Mouse (Mus musculus): ENCODE results near the gene Gm5478. TPM values are rescaled to one million over a fixed set of nuclear protein-coding genes. Genes with fewer than 3 reads are reported as not detected.

The Gm5478 gene
- polyA plus RNA-seq (2015; fragmentation: Illumina TruSeq; extraction: RNeasy Lipid Tissue Mini Kit (QIAGEN cat#74804); ENCODE audit: low read depth, low replicate concordance) = not detected

DNA sequence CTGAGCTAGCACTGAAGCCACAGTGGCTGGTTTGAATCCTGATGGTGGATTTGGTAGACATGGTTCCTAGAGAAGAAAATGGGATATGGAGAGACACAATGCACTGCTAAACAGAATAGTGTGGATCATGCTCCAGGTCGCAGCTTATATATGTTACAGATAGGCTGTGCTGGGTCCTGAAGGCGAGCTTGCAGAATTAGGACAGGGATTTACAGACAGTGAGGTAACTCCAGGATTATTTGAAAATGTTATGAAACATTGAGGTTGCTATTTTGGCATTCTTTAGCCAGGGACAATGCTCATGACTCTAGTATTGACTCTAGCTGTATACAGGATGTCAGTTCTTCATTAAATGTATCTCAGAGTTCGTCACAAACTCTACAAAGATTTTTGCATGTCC, at the start of gene Gm5478:
Gene Gm5478, minus strand, starts transcription at position 101 of the 400 bp plus-strand sequence.

DNA sequence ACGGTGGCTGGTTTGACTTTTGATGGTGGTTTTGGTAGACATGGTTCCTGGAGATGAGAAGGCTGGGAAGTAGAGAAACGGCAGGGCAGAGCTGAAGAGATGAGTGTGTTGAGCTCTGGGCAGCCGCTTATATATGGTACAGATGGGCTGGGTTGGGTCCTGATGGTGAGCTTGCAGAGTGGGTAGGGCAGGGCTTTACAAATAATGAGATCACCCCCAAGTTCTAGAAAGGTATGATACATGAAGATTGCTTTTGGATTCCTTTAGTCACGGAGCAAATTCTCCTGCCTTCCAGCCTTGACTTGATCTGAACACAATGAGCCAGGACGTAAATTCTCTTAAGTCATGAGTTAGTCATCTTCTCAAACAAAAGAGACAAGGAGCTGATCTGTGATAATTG, 47.0 kb upstream of the Gm5478 start, which contains the start of gene Krt6a:
Gene Krt6a, minus strand, starts transcription at position 101 of the 400 bp plus-strand sequence.

DNA sequence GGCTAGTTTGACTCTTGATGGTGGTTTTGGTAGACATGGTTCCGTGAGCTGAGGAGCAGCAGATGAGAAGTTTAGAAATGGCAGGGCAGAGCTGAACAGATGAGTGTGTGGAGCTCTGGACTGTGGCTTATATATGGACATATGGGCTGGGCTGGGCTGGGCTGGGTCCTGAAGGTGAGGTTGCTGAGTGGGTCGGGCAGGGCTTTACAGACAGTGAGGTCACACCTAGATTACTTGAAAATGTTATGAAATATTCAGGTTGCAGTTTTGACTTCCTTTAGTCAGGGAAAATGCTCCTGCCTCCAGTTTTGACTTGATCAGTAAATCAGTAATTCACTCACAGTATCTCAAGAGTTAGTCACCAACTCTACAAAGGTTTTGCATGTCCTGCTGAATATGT, 33.0 kb upstream of the Gm5478 start, which contains the start of gene Krt6b:
Gene Krt6b, minus strand, starts transcription at position 101 of the 400 bp plus-strand sequence.

DNA sequence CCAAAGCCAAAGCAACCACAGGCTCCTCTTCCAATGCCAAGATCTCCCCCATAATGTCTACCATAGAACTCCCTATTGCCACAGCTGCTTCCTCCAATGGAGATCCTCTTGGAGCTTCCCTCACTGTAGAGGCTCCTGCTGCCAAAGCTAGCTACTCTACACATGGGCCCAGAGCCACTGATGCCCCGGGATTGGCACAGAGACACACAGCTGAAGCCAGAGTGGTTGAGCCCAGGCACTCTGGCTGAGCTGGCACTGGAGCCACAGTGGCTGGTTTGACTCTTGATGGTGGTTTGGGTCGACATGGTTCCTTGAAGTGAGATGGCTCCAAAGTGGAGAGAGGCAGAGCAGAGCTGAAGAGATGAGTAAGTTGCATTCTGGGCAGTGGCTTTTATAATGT, 19.3 kb downstream of the Gm5478 start, which contains the start of gene Gm5414:
Gene Gm5414, minus strand, starts transcription at position 305 of the 400 bp plus-strand sequence.

Other genes with a start within 250 kb of the Gm5478 start
- not detected for gene Krt7, start 236.3 kb downstream of the Gm5478 start, polyA plus RNA-seq (2015; fragmentation: Illumina TruSeq; extraction: RNeasy Lipid Tissue Mini Kit (QIAGEN cat#74804); ENCODE audit: low read depth, low replicate concordance)
- 0.19 TPM for gene Krt87, start 208.6 kb downstream of the Gm5478 start, polyA plus RNA-seq (2015; fragmentation: Illumina TruSeq; extraction: RNeasy Lipid Tissue Mini Kit (QIAGEN cat#74804); ENCODE audit: low read depth, low replicate concordance)
- gene Krt88, start 199.6 kb downstream of the Gm5478 start, polyA plus RNA-seq (2015; fragmentation: Illumina TruSeq; extraction: RNeasy Lipid Tissue Mini Kit (QIAGEN cat#74804); ENCODE audit: low read depth, low replicate concordance) = not detected
- not detected for gene Krt81, start 183.6 kb downstream of the Gm5478 start, polyA plus RNA-seq (2015; fragmentation: Illumina TruSeq; extraction: RNeasy Lipid Tissue Mini Kit (QIAGEN cat#74804); ENCODE audit: low read depth, low replicate concordance)
- gene Krt86, start 173.9 kb downstream of the Gm5478 start, polyA plus RNA-seq (2015; fragmentation: Illumina TruSeq; extraction: RNeasy Lipid Tissue Mini Kit (QIAGEN cat#74804); ENCODE audit: low read depth, low replicate concordance) = not detected
- not detected for gene Krt83, start 155.9 kb downstream of the Gm5478 start, polyA plus RNA-seq (2015; fragmentation: Illumina TruSeq; extraction: RNeasy Lipid Tissue Mini Kit (QIAGEN cat#74804); ENCODE audit: low read depth, low replicate concordance)
- not detected for gene Gm49425, start 130.1 kb downstream of the Gm5478 start, polyA plus RNA-seq (2015; fragmentation: Illumina TruSeq; extraction: RNeasy Lipid Tissue Mini Kit (QIAGEN cat#74804); ENCODE audit: low read depth, low replicate concordance)
- gene Krt84, start 114.6 kb downstream of the Gm5478 start, polyA plus RNA-seq (2015; fragmentation: Illumina TruSeq; extraction: RNeasy Lipid Tissue Mini Kit (QIAGEN cat#74804); ENCODE audit: low read depth, low replicate concordance) = not detected
- gene Krt82, start 96.7 kb downstream of the Gm5478 start, polyA plus RNA-seq (2015; fragmentation: Illumina TruSeq; extraction: RNeasy Lipid Tissue Mini Kit (QIAGEN cat#74804); ENCODE audit: low read depth, low replicate concordance) = not detected
- gene Krt90, start 84.4 kb downstream of the Gm5478 start, polyA plus RNA-seq (2015; fragmentation: Illumina TruSeq; extraction: RNeasy Lipid Tissue Mini Kit (QIAGEN cat#74804); ENCODE audit: low read depth, low replicate concordance) = not detected
- gene Krt75, start 73.5 kb downstream of the Gm5478 start, polyA plus RNA-seq (2015; fragmentation: Illumina TruSeq; extraction: RNeasy Lipid Tissue Mini Kit (QIAGEN cat#74804); ENCODE audit: low read depth, low replicate concordance) = not detected
- not detected for gene Gm5414, start 19.2 kb downstream of the Gm5478 start, polyA plus RNA-seq (2015; fragmentation: Illumina TruSeq; extraction: RNeasy Lipid Tissue Mini Kit (QIAGEN cat#74804); ENCODE audit: low read depth, low replicate concordance)
- not detected for gene Krt6b, start 32.9 kb upstream of the Gm5478 start, polyA plus RNA-seq (2015; fragmentation: Illumina TruSeq; extraction: RNeasy Lipid Tissue Mini Kit (QIAGEN cat#74804); ENCODE audit: low read depth, low replicate concordance)
- gene Krt6a, start 46.9 kb upstream of the Gm5478 start, polyA plus RNA-seq (2015; fragmentation: Illumina TruSeq; extraction: RNeasy Lipid Tissue Mini Kit (QIAGEN cat#74804); ENCODE audit: low read depth, low replicate concordance) = not detected
- gene Krt5, start 65.5 kb upstream of the Gm5478 start, polyA plus RNA-seq (2015; fragmentation: Illumina TruSeq; extraction: RNeasy Lipid Tissue Mini Kit (QIAGEN cat#74804); ENCODE audit: low read depth, low replicate concordance) = not detected
- gene Krt71, start 95.7 kb upstream of the Gm5478 start, polyA plus RNA-seq (2015; fragmentation: Illumina TruSeq; extraction: RNeasy Lipid Tissue Mini Kit (QIAGEN cat#74804); ENCODE audit: low read depth, low replicate concordance) = not detected
- gene Krt72, start 139.1 kb upstream of the Gm5478 start, polyA plus RNA-seq (2015; fragmentation: Illumina TruSeq; extraction: RNeasy Lipid Tissue Mini Kit (QIAGEN cat#74804); ENCODE audit: low read depth, low replicate concordance) = not detected
- gene Krt73, start 155.0 kb upstream of the Gm5478 start, polyA plus RNA-seq (2015; fragmentation: Illumina TruSeq; extraction: RNeasy Lipid Tissue Mini Kit (QIAGEN cat#74804); ENCODE audit: low read depth, low replicate concordance) = 0.88 TPM
- 0.65 TPM for gene Krt2, start 170.8 kb upstream of the Gm5478 start, polyA plus RNA-seq (2015; fragmentation: Illumina TruSeq; extraction: RNeasy Lipid Tissue Mini Kit (QIAGEN cat#74804); ENCODE audit: low read depth, low replicate concordance)
- 5.6 TPM for gene Krt1, start 203.4 kb upstream of the Gm5478 start, polyA plus RNA-seq (2015; fragmentation: Illumina TruSeq; extraction: RNeasy Lipid Tissue Mini Kit (QIAGEN cat#74804); ENCODE audit: low read depth, low replicate concordance)
- gene Krt77, start 222.3 kb upstream of the Gm5478 start, polyA plus RNA-seq (2015; fragmentation: Illumina TruSeq; extraction: RNeasy Lipid Tissue Mini Kit (QIAGEN cat#74804); ENCODE audit: low read depth, low replicate concordance) = 6.7 TPM
- not detected for gene Krt76, start 245.5 kb upstream of the Gm5478 start, polyA plus RNA-seq (2015; fragmentation: Illumina TruSeq; extraction: RNeasy Lipid Tissue Mini Kit (QIAGEN cat#74804); ENCODE audit: low read depth, low replicate concordance)